Mouse (Mus musculus): ENCODE measurements around the gene 3110082J24Rik. TPM values are rescaled to one million over a fixed set of nuclear protein-coding genes. Genes with fewer than 3 reads are reported as not detected.
"Not testable (repeated sequence)": the region's sequence is repeated elsewhere in the genome, so short reads cannot be mapped to it uniquely, and the experiment has no call there.

The 3110082J24Rik gene
- polyA plus RNA-seq, 1 experiment from 2014 or later = 0.62 TPM

DNA sequence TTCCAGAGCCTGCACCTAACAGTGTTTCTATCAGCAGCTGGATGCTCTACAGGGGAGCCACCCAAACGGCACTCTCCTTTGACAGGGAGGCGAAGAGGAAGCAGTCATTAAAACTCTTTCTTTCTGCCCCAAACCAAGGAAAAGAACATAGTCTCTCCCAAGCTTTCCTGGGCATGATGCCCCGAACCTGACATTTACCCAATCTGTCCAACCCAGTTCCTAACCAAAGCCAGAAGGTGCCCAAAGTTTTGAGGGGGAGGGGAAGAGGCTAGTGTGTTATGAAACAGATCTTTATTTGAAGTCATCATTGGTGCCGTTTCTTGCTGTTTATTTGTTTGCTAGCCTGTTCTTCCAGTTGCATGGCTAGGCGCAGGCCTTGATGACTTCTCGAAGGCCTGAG lies 10.2 kb downstream of the 3110082J24Rik start:
- 79% methylated on average over 6 of the region's 6 CpGs for WGBS
- H3K9me3 ChIP-seq (replicated peaks; ENCODE audit: control insufficient read depth, low read length) = no peaks in the 10 kb centered on the region
- no peaks in the 10 kb centered on the region for H3K4me1 ChIP-seq (ENCODE audit: control insufficient read depth, insufficient read depth, low read length)
- DNase-seq (ENCODE audit: low spot score) = no peak
- no peak overlapping the region for H3K4me2 ChIP-seq (ENCODE audit: low read depth, low read length)
- no peak for ATAC-seq (replicated peaks; ENCODE audit: insufficient number of reproducible peaks, low FRiP score, low TSS enrichment, low read depth)
- no peak overlapping the region for H3K4me3 ChIP-seq (ENCODE audit: low read depth, low read length)
- H3K36me3 ChIP-seq (replicated peaks; ENCODE audit: control insufficient read depth, insufficient read depth, low read depth, low read length) = no peaks in the 10 kb centered on the region
- no peaks in the 10 kb centered on the region for H3K27me3 ChIP-seq (ENCODE audit: control insufficient read depth, insufficient read depth, low read length)
- H3K27ac ChIP-seq (replicated peaks; ENCODE audit: low read depth, low read length) = no peak overlapping the region
- H3K9ac ChIP-seq (replicated peaks; ENCODE audit: low read length) = no peak overlapping the region

DNA sequence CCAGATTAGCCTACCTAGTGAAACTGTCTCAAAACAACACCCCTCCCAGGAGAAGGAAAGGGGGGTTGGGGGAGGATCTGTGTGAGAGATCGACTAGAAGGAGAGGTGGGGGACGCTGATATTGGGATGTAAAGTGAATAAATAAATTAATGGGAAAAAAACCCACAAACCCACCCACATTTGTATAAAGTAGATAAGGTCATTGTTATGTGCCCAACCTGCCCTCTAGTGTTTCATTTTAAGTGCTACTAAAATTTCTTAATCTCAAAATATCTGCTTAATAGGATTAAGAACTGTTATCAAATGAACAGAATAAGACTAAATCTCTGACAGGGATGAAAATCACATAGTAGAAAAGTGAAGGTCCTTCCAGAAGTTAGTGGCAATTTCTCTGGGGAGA lies 11.5 kb downstream of the 3110082J24Rik start:
- 38% methylated on average over 2 of the region's 2 CpGs for WGBS
- Histone ChIP-seq H3K9me3 (replicated peaks; ENCODE audit: control insufficient read depth, low read length) (no peaks in the 10 kb centered on the region), H3K36me3 (replicated peaks; ENCODE audit: control insufficient read depth, insufficient read depth, low read depth, low read length) (no peaks in the 10 kb centered on the region)

DNA sequence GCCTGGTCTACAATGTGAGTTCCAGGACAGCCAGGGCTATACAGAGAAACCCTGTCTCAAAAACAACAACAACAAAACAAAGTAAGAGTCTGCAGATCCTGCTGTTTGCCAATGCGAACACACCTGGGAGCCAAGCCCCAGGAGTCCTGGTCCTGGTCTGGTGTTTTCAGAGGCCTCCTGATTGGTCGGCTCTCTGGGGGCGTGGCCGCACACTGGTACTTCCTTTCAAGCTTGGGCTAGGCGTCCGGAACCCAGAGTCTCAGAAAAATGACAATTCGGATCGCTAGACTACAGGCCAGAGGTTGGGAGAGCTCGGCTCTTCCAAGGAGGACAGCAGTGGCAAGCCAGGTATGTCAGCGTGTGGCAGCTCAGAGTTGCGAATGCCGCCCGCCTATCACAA lies 13.2 kb downstream of the 3110082J24Rik start:
- H3K36me3 ChIP-seq (replicated peaks; ENCODE audit: control insufficient read depth, insufficient read depth, low read depth, low read length) = no peaks in the 10 kb centered on the region
- H3K27ac ChIP-seq (replicated peaks; ENCODE audit: low read depth, low read length) = no peak overlapping the region
- no peaks in the 10 kb centered on the region for H3K27me3 ChIP-seq (ENCODE audit: control insufficient read depth, insufficient read depth, low read length)
- ATAC-seq (replicated peaks; ENCODE audit: insufficient number of reproducible peaks, low FRiP score, low TSS enrichment, low read depth) = no peak
- DNase-seq (ENCODE audit: low spot score) = no peak
- no peaks in the 10 kb centered on the region for H3K4me1 ChIP-seq (ENCODE audit: control insufficient read depth, insufficient read depth, low read length)
- H3K4me3 ChIP-seq (ENCODE audit: low read depth, low read length) = no peak overlapping the region
- H3K9ac ChIP-seq (replicated peaks; ENCODE audit: low read length) = no peak overlapping the region
- WGBS = 63% methylated on average over 13 of the region's 13 CpGs
- H3K9me3 ChIP-seq (replicated peaks; ENCODE audit: control insufficient read depth, low read length) = no peaks in the 10 kb centered on the region
- H3K4me2 ChIP-seq (ENCODE audit: low read depth, low read length) = no peak overlapping the region

More for the DNA sequence above, 11.5 kb downstream of the 3110082J24Rik start:
- Histone ChIP-seq H3K4me2 (ENCODE audit: low read depth, low read length) (no peak overlapping the region), H3K27ac (replicated peaks; ENCODE audit: low read depth, low read length) (no peak overlapping the region), H3K4me1 (ENCODE audit: control insufficient read depth, insufficient read depth, low read length) (no peaks in the 10 kb centered on the region), H3K4me3 (ENCODE audit: low read depth, low read length) (no peak overlapping the region), H3K9ac (replicated peaks; ENCODE audit: low read length) (no peak overlapping the region), H3K27me3 (ENCODE audit: control insufficient read depth, insufficient read depth, low read length) (no peaks in the 10 kb centered on the region)
- DNase-seq (ENCODE audit: low spot score) (no peak), ATAC-seq (replicated peaks; ENCODE audit: insufficient number of reproducible peaks, low FRiP score, low TSS enrichment, low read depth) (no peak)

DNA sequence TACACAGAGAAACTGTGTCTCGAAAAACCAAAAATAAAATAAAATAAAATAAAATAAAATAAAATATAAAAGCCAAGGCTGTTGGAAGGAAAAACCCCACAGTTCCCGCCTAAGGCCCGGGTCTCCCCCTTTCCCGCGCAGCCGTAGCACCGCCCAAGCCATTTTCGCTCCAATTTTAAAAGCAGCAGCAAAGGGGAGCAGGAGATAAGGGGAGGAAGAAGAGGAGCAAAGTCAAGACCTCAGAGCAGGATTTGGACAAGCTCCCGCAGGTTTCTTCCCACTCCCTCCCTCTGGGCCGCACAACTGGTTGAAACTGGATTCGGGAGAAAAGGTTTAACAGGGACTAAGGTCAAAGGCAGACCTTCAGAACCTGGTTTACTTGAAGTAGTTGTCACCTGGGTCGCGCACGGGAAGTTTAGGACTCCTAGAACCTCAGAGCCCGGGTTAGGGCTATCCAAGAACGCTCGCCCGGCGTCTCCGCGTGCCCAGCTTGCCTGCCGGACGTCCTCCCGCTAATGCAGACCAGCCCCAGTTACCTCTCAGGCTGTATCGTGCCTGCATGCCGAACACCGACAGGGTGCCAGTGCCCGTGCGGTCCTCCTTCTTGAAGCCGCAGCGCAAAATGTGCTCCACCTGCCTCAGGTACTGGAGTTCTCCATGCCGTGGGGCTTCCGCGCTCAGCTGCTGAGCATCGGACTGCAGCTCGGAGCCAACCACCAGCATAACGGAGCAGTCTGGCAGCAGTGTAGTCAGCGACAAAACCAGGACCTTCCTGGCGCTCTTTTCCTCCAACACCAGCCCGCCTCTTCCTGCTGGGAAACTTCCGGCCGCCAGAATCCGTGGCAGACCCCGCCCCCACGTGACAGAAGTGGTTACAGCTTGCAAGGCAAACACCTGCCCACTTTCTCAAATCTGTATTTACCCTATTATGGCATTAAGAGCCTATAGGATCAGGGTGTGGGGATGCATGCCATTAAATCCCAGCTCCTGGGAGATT lies 32.8 kb downstream of the 3110082J24Rik start, which contains the start of gene Tyms:
TSS of gene Tyms (minus strand) at position 793 of the 997 bp plus-strand sequence.
- Histone ChIP-seq H3K4me1 (ENCODE audit: control insufficient read depth, insufficient read depth, low read length) (no peaks in the 10 kb centered on the region), H3K27me3 (ENCODE audit: control insufficient read depth, insufficient read depth, low read length) (no peaks in the 10 kb centered on the region), H3K27ac (replicated peaks; ENCODE audit: low read depth, low read length) (peak within 1 kb of the TSS; percentile 81), H3K4me2 (ENCODE audit: low read depth, low read length) (peak within 1 kb of the TSS; percentile 59), H3K9me3 (replicated peaks; ENCODE audit: control insufficient read depth, low read length) (no peaks in the 10 kb centered on the region), H3K4me3 (ENCODE audit: low read depth, low read length) (peak within 1 kb of the TSS; percentile 84), H3K9ac (replicated peaks; ENCODE audit: low read length) (peak within 1 kb of the TSS; percentile 93), H3K36me3 (replicated peaks; ENCODE audit: control insufficient read depth, insufficient read depth, low read depth, low read length) (no peaks in the 10 kb centered on the region; the same call in 1 of the 2 replicates)
- ATAC-seq (replicated peaks; ENCODE audit: insufficient number of reproducible peaks, low FRiP score, low TSS enrichment, low read depth) (peak; percentile 90), DNase-seq (ENCODE audit: low spot score) (peak; percentile 91)
- WGBS = under 1% methylated on average over 43 of the region's 45 CpGs

DNA sequence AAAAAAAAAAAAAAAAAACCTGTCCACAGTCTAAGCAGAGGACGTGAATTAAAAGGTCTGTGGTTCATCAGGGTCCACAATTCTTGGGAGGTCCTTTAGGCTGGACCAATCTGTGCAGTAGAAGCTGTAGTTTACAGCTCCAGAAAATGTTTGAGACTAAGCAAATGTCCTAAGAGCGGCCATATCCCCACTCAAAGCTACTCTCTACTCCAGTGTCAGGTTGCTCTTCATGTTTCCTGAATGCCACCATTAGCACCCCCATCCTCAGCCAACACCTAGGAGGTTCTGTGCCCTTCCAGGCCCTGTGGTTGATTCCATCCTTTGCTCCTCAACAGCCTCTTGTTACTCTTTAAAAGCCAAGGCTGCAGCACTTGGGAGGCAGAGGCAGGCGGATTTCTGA lies 33.5 kb downstream of the 3110082J24Rik start:
- H3K36me3 ChIP-seq (replicated peaks; ENCODE audit: control insufficient read depth, insufficient read depth, low read depth, low read length) = no peaks in the 10 kb centered on the region; the same call in 1 of the 2 replicates
- peak overlapping the region; percentile 84 for H3K4me3 ChIP-seq (ENCODE audit: low read depth, low read length)
- H3K4me2 ChIP-seq (ENCODE audit: low read depth, low read length) = peak overlapping the region; percentile 59
- DNase-seq (ENCODE audit: low spot score) = peak; percentile 8
- H3K9me3 ChIP-seq (replicated peaks; ENCODE audit: control insufficient read depth, low read length) = no peaks in the 10 kb centered on the region
- H3K4me1 ChIP-seq (ENCODE audit: control insufficient read depth, insufficient read depth, low read length) = no peaks in the 10 kb centered on the region
- H3K9ac ChIP-seq (replicated peaks; ENCODE audit: low read length) = peak overlapping the region; percentile 46
- no peak overlapping the region for H3K27ac ChIP-seq (replicated peaks; ENCODE audit: low read depth, low read length)
- WGBS = 48% methylated on average over 3 of the region's 3 CpGs
- H3K27me3 ChIP-seq (ENCODE audit: control insufficient read depth, insufficient read depth, low read length) = no peaks in the 10 kb centered on the region
- ATAC-seq (replicated peaks; ENCODE audit: insufficient number of reproducible peaks, low FRiP score, low TSS enrichment, low read depth) = no peak

DNA sequence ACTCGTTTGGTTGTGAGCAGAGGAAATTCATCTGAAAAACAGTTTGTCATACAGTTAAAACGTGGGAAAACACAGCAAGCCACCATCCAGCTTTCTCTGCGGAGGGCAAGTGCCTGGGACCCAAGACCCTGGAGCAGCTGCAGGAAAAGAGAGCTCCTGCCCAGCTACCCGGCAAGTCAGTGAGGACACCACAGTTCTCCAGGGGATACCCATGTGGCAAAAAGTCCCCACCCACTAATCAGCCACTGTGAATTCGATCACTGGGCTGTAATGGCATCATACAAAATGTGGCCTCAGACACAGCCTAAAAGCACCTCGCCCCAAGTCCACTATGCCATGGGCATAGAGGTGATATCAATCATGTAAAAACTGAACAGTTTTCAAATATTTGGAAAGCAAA lies 34.2 kb downstream of the 3110082J24Rik start:
- peak overlapping the region; percentile 59 for H3K4me2 ChIP-seq (ENCODE audit: low read depth, low read length)
- H3K4me1 ChIP-seq (ENCODE audit: control insufficient read depth, insufficient read depth, low read length) = no peaks in the 10 kb centered on the region
- 79% methylated on average over 6 of the region's 6 CpGs for WGBS
- H3K27ac ChIP-seq (replicated peaks; ENCODE audit: low read depth, low read length) = no peak overlapping the region
- DNase-seq (ENCODE audit: low spot score) (no peak), ATAC-seq (replicated peaks; ENCODE audit: insufficient number of reproducible peaks, low FRiP score, low TSS enrichment, low read depth) (no peak)
- peak overlapping the region; percentile 7 for H3K9ac ChIP-seq (replicated peaks; ENCODE audit: low read length)
- peak overlapping the region; percentile 84; the same call in 1 of the 2 replicates for H3K4me3 ChIP-seq (ENCODE audit: low read depth, low read length)
- H3K27me3 ChIP-seq (ENCODE audit: control insufficient read depth, insufficient read depth, low read length) = no peaks in the 10 kb centered on the region
- H3K36me3 ChIP-seq (replicated peaks; ENCODE audit: control insufficient read depth, insufficient read depth, low read depth, low read length) = no peaks in the 10 kb centered on the region; the same call in 1 of the 2 replicates
- H3K9me3 ChIP-seq (replicated peaks; ENCODE audit: control insufficient read depth, low read length) = no peaks in the 10 kb centered on the region

DNA sequence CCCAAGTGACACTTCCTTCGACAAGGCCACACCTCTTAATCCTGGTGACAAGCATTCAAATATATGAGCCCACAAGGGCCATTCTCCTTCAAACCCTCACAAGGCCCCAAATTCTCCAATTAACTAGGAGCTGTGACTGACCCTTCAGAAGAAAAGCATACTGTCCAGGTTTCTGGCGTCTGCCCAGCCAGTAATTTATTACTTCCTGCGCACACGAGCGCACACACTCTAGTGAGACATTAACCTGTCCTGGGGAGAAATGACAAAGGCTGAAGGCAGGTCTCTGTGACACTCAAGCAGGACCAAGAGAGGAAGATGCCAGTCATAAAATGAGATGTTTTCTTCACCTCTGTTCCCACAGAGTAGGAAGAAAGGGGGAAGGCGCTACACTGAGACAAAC lies 38.2 kb downstream of the 3110082J24Rik start:
- H3K9ac ChIP-seq (replicated peaks; ENCODE audit: low read length) = no peak overlapping the region
- ATAC-seq (replicated peaks; ENCODE audit: insufficient number of reproducible peaks, low FRiP score, low TSS enrichment, low read depth) = no peak
- H3K9me3 ChIP-seq (replicated peaks; ENCODE audit: control insufficient read depth, low read length) = no peaks in the 10 kb centered on the region
- H3K4me1 ChIP-seq (ENCODE audit: control insufficient read depth, insufficient read depth, low read length) = no peaks in the 10 kb centered on the region
- no peak overlapping the region for H3K4me3 ChIP-seq (ENCODE audit: low read depth, low read length)
- H3K4me2 ChIP-seq (ENCODE audit: low read depth, low read length) = no peak overlapping the region
- H3K27ac ChIP-seq (replicated peaks; ENCODE audit: low read depth, low read length) = no peak overlapping the region
- no peak for DNase-seq (ENCODE audit: low spot score)
- no peaks in the 10 kb centered on the region; the same call in none of the 2 replicates for H3K36me3 ChIP-seq (replicated peaks; ENCODE audit: control insufficient read depth, insufficient read depth, low read depth, low read length)
- 81% methylated on average over 6 of the region's 6 CpGs for WGBS
- H3K27me3 ChIP-seq (ENCODE audit: control insufficient read depth, insufficient read depth, low read length) = no peaks in the 10 kb centered on the region

DNA sequence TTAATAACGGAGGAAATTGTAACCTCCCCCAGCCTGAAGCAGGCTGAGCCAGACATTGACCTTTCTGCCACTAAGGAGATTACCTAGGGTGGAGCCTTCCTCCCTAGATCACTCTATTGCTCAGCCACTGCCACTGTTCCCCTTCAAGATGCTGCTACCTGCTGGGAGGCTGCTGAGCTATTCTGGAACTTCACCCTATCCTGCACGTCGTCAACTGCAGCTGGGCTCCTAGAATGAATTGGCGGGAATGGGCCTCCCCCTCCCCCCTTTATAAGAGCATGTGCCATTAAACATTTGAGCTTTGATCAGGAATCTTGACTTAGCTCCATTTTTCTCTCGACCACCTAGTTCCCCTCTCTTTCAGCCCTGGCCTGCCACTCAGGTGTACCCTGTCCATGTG lies 46.3 kb downstream of the 3110082J24Rik start:
- H3K4me1 ChIP-seq (ENCODE audit: control insufficient read depth, insufficient read depth, low read length); H3K4me3 ChIP-seq (ENCODE audit: low read depth, low read length); H3K9ac ChIP-seq (replicated peaks; ENCODE audit: low read length); H3K4me2 ChIP-seq (ENCODE audit: low read depth, low read length); H3K9me3 ChIP-seq (replicated peaks; ENCODE audit: control insufficient read depth, low read length); H3K27me3 ChIP-seq (ENCODE audit: control insufficient read depth, insufficient read depth, low read length); H3K36me3 ChIP-seq (replicated peaks; ENCODE audit: control insufficient read depth, insufficient read depth, low read depth, low read length); ATAC-seq (replicated peaks; ENCODE audit: insufficient number of reproducible peaks, low FRiP score, low TSS enrichment, low read depth); H3K27ac ChIP-seq (replicated peaks; ENCODE audit: low read depth, low read length); DNase-seq (ENCODE audit: low spot score): not testable (repeated sequence)
- 76% methylated on average over 5 of the region's 5 CpGs for WGBS
